Mouse (Mus musculus) liver, embryonic 14.5 days (tissue): ENCODE results near the gene Dusp1.

Experiments used
- CTCF ChIP-seq: IDR thresholded peaks from 2 replicates; pipeline ENCODE4 v1.5.1; 2016; ENCODE audit warnings: antibody characterized with exemption, low read depth, control low read depth
- EP300 ChIP-seq: IDR thresholded peaks from 2 replicates; pipeline ENCODE4 v1.6.1; 2016; ENCODE audit warnings: antibody characterized with exemption, low read depth

GRCm38 (mm10) chr17:26594958-26595357 is 33.0 kb upstream of the Dusp1 start:
- TF ChIP-seq CTCF: no peak
- TF ChIP-seq EP300: no peak
